Mouse (Mus musculus): ENCODE data around the gene Sh3bp5l. TPM values are rescaled to one million over a fixed set of nuclear protein-coding genes. Genes with fewer than 3 reads are reported as not detected.

Gene Sh3bp5l
- polyA plus RNA-seq, 1 experiment from 2014 or later, result 33.6 TPM

- Histone ChIP-seq H3K27me3 (ENCODE audit: control insufficient read depth, insufficient read depth, low read length) (no peaks in the 10 kb centered on the region), H3K9me3 (ENCODE audit: control insufficient read depth, low read length) (no peaks in the 10 kb centered on the region), H3K4me1 (replicated peaks; ENCODE audit: control insufficient read depth, insufficient read depth) (no peaks in the 10 kb centered on the region), H3K9ac (ENCODE audit: low read length) (no peak overlapping the region), H3K4me2 (replicated peaks; ENCODE audit: low read depth) (no peak overlapping the region), H3K4me3 (ENCODE audit: low read depth, low read length) (no peak overlapping the region), H3K27ac (replicated peaks) (no peak overlapping the region), H3K36me3 (ENCODE audit: control insufficient read depth, insufficient read depth, low read length) (peaks cover 17% of the 10 kb centered on the region)
- ATAC-seq (ENCODE audit: low FRiP score, low TSS enrichment) (0 out of 2 replicates have a peak, but pooled peaks have one; percentile 33), DNase-seq (ENCODE audit: low spot score) (no peak)
- 62% methylated on average over 4 of the region's 4 CpGs for WGBS
- no peak for TF ChIP-seq CTCF (IDR thresholded peaks at IDR 0.05; ENCODE audit: low read depth)
- no peak for TF ChIP-seq EP300 (optimal IDR thresholded peaks at IDR 0.05)
Measured at GRCm38 (mm10) chr11:58346745-58347144, 16.2 kb downstream of the Sh3bp5l start.

DNA sequence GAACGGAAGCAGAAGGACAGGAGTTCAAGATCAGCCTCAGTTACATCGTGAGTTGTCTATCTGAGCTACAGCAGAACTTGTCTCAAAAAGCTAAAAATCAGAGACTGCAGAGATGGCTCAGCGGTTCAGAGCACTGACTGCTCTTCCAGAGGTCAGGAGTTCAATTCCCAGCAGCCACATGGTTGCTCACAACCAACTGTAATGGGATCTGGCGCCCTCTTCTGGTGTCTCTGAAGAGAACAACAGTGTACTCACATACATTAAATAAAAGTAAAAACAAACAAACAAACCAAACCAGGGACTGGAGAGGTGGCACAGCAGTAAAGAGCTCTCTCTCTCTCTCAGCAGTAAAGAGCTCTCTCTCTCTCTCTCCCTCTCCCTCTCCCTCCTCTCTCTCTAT is 20.1 kb downstream of the Sh3bp5l start:
- H3K36me3 ChIP-seq (ENCODE audit: control insufficient read depth, insufficient read depth, low read length), result peaks cover 13% of the 10 kb centered on the region
- no peak overlapping the region for H3K9ac ChIP-seq (ENCODE audit: low read length)
- no peak overlapping the region for H3K4me3 ChIP-seq (ENCODE audit: low read depth, low read length)
- no peak overlapping the region for H3K4me2 ChIP-seq (replicated peaks; ENCODE audit: low read depth)
- no peak for ATAC-seq (ENCODE audit: low FRiP score, low TSS enrichment)
- TF ChIP-seq CTCF (IDR thresholded peaks at IDR 0.05; ENCODE audit: low read depth) (peak; percentile 46), EP300 (optimal IDR thresholded peaks at IDR 0.05) (no peak)
- DNase-seq (ENCODE audit: low spot score), result no peak
- no peak overlapping the region for H3K27ac ChIP-seq (replicated peaks)
- no peaks in the 10 kb centered on the region for H3K4me1 ChIP-seq (replicated peaks; ENCODE audit: control insufficient read depth, insufficient read depth)
- no peaks in the 10 kb centered on the region for H3K9me3 ChIP-seq (ENCODE audit: control insufficient read depth, low read length)
- H3K27me3 ChIP-seq (ENCODE audit: control insufficient read depth, insufficient read depth, low read length), result no peaks in the 10 kb centered on the region
- WGBS, result 69% methylated on average over 4 of the region's 4 CpGs

DNA sequence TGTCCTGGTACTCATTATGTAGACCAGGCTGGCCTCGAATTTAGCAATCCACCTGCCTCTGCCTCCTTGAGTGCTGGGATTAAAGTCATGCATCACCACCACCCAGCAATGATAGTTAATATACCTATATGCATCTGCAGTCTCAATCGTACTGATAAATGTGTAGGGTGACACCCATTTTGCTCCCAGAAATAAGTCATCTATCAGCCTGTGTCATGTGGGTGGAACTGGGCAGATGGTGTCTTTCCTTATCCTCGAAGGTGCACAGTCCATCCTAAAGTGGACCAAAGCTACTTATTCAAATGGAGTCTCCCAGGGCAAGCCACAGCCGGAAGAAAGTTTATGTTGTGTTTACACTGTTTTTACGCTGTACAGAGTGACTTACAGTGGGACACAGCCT is 20.7 kb downstream of the Sh3bp5l start:
- Histone ChIP-seq H3K27me3 (ENCODE audit: control insufficient read depth, insufficient read depth, low read length) (no peaks in the 10 kb centered on the region), H3K9ac (ENCODE audit: low read length) (no peak overlapping the region), H3K4me1 (replicated peaks; ENCODE audit: control insufficient read depth, insufficient read depth) (no peaks in the 10 kb centered on the region), H3K36me3 (ENCODE audit: control insufficient read depth, insufficient read depth, low read length) (peaks cover 8% of the 10 kb centered on the region), H3K4me2 (replicated peaks; ENCODE audit: low read depth) (no peak overlapping the region), H3K9me3 (ENCODE audit: control insufficient read depth, low read length) (no peaks in the 10 kb centered on the region), H3K4me3 (ENCODE audit: low read depth, low read length) (no peak overlapping the region), H3K27ac (replicated peaks) (no peak overlapping the region)
- no peak for DNase-seq (ENCODE audit: low spot score)
- ATAC-seq (ENCODE audit: low FRiP score, low TSS enrichment), result no peak
- TF ChIP-seq CTCF (IDR thresholded peaks at IDR 0.05; ENCODE audit: low read depth), result no peak
- no peak for TF ChIP-seq EP300 (optimal IDR thresholded peaks at IDR 0.05)
- 75% methylated on average over 5 of the region's 5 CpGs for WGBS

- 0 out of 2 replicates have a peak overlapping the region, but pooled peaks have one; percentile 18 for H3K27ac ChIP-seq (replicated peaks)
- no peaks in the 10 kb centered on the region for H3K9me3 ChIP-seq (ENCODE audit: control insufficient read depth, low read length)
- WGBS, result 31% methylated on average over 7 of the region's 7 CpGs
- no peaks in the 10 kb centered on the region for H3K4me1 ChIP-seq (replicated peaks; ENCODE audit: control insufficient read depth, insufficient read depth)
- ATAC-seq (ENCODE audit: low FRiP score, low TSS enrichment) (peak; percentile 36; the same call in 1 of the 2 replicates), DNase-seq (ENCODE audit: low spot score) (peak; percentile 63)
- H3K9ac ChIP-seq (ENCODE audit: low read length), result no peak overlapping the region
- no peaks in the 10 kb centered on the region for H3K27me3 ChIP-seq (ENCODE audit: control insufficient read depth, insufficient read depth, low read length)
- peak; percentile 66 for TF ChIP-seq CTCF (IDR thresholded peaks at IDR 0.05; ENCODE audit: low read depth)
- no peak for TF ChIP-seq EP300 (optimal IDR thresholded peaks at IDR 0.05)
- H3K4me3 ChIP-seq (ENCODE audit: low read depth, low read length), result no peak overlapping the region
- no peaks in the 10 kb centered on the region for H3K36me3 ChIP-seq (ENCODE audit: control insufficient read depth, insufficient read depth, low read length)
- H3K4me2 ChIP-seq (replicated peaks; ENCODE audit: low read depth), result no peak overlapping the region
Measured at GRCm38 (mm10) chr11:58352681-58353548, 22.4 kb downstream of the Sh3bp5l start.

DNA sequence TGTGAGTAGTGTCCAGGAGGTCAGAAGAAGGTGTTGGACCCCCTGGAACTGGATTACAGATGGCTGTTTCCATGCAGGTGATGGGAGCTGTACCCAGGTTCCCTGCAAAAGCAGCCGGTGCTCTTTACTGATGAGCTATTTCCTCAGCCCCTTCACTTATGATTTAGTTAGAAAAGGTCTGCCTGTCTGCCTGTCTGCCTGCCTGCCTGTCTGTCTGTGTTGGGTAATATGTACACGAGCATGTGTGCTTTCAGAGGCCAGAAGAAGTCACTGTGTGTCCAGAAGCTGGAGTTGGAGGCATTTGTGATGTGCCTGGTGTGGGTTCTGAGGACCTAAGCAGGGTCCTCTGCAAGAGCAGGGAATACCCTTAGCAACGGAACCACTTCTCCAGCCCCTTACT is 23.2 kb downstream of the Sh3bp5l start:
- H3K27me3 ChIP-seq (ENCODE audit: control insufficient read depth, insufficient read depth, low read length), result no peaks in the 10 kb centered on the region
- H3K9me3 ChIP-seq (ENCODE audit: control insufficient read depth, low read length), result no peaks in the 10 kb centered on the region
- WGBS, result 67% methylated on average over 3 of the region's 3 CpGs
- DNase-seq (ENCODE audit: low spot score) (no peak), ATAC-seq (ENCODE audit: low FRiP score, low TSS enrichment) (no peak)
- no peak overlapping the region for H3K4me3 ChIP-seq (ENCODE audit: low read depth, low read length)
- H3K4me1 ChIP-seq (replicated peaks; ENCODE audit: control insufficient read depth, insufficient read depth), result no peaks in the 10 kb centered on the region
- no peak overlapping the region for H3K9ac ChIP-seq (ENCODE audit: low read length)
- H3K27ac ChIP-seq (replicated peaks), result no peak overlapping the region
- no peaks in the 10 kb centered on the region for H3K36me3 ChIP-seq (ENCODE audit: control insufficient read depth, insufficient read depth, low read length)
- TF ChIP-seq CTCF (IDR thresholded peaks at IDR 0.05; ENCODE audit: low read depth), result no peak
- TF ChIP-seq EP300 (optimal IDR thresholded peaks at IDR 0.05), result no peak
- no peak overlapping the region for H3K4me2 ChIP-seq (replicated peaks; ENCODE audit: low read depth)

- no peaks in the 10 kb centered on the region for H3K36me3 ChIP-seq (ENCODE audit: control insufficient read depth, insufficient read depth, low read length)
- ATAC-seq (ENCODE audit: low FRiP score, low TSS enrichment), result no peak
- no peak for TF ChIP-seq EP300 (optimal IDR thresholded peaks at IDR 0.05)
- TF ChIP-seq CTCF (IDR thresholded peaks at IDR 0.05; ENCODE audit: low read depth), result no peak
- no peak overlapping the region for H3K27ac ChIP-seq (replicated peaks)
- no peaks in the 10 kb centered on the region for H3K27me3 ChIP-seq (ENCODE audit: control insufficient read depth, insufficient read depth, low read length)
- H3K4me1 ChIP-seq (replicated peaks; ENCODE audit: control insufficient read depth, insufficient read depth), result no peaks in the 10 kb centered on the region
- no peaks in the 10 kb centered on the region for H3K9me3 ChIP-seq (ENCODE audit: control insufficient read depth, low read length)
- H3K4me3 ChIP-seq (ENCODE audit: low read depth, low read length), result no peak overlapping the region
- H3K9ac ChIP-seq (ENCODE audit: low read length), result no peak overlapping the region
- 57% methylated on average over 10 of the region's 10 CpGs for WGBS
- H3K4me2 ChIP-seq (replicated peaks; ENCODE audit: low read depth), result no peak overlapping the region
- no peak for DNase-seq (ENCODE audit: low spot score)
Measured at GRCm38 (mm10) chr11:58354476-58354875, 24.0 kb downstream of the Sh3bp5l start.
